Mouse (Mus musculus): ENCODE results near the gene Slc16a2.

Gene Slc16a2

GRCm38 (mm10) chrX:103653021-103653420 lies 168.8 kb downstream of the Slc16a2 start:
- peak; percentile 5 for DNase-seq (ENCODE audit: low read depth, low spot score)

GRCm38 (mm10) chrX:103652048-103652447 lies 169.7 kb downstream of the Slc16a2 start:
- no peak for DNase-seq (ENCODE audit: low read depth, low spot score)

Data from forelimb bud, embryonic 11.5 days (tissue).